ENCODE assay signal across 24 mouse cellular contexts in genomic region chr5:143530715-143531114, GRCm38 (mm10). TPM values are rescaled to one million over a fixed set of nuclear protein-coding genes. Genes with fewer than 3 reads are reported as not detected.
DNase-seq lines count a peak whose midpoint lies in the region; ATAC-seq lines count a peak whose summit lies in the region.
"Had no signal": no experiment of that assay in that cellular context is flagged by ENCODE, and none has a peak within 500 bp of the region (broad histone marks: within the 10 kb centered on the region; RNA-seq: fewer than 3 reads in every experiment).

No protein-coding gene starts in this region.

- H3K9ac ChIP-seq in liver, embryonic 13.5 days = no peak overlapping the region
- H3K9ac ChIP-seq in liver, embryonic 11.5 days (ENCODE audit: low read depth, low read length) = no peak overlapping the region
- H3K9ac ChIP-seq: embryonic facial prominence, embryonic 12.5 days; embryonic facial prominence, embryonic 15.5 days; forebrain, postnatal 0 days; heart, embryonic 13.5 days; hindbrain, embryonic 13.5 days had no signal

- DNase-seq in liver, embryonic 13.5 days = no peak
- DNase-seq in liver, embryonic 11.5 days (ENCODE audit: low spot score) = no peak
- no peak for DNase-seq in gastrocnemius, postnatal 14 days
- no peak for DNase-seq in adrenal gland, adult (ENCODE audit: inconsistent age in 2 of 2, low spot score in 1 of 2)
- DNase-seq in gastrocnemius, postnatal 10 days = no peak
- DNase-seq: adrenal gland, postnatal 10 days; adrenal gland, postnatal 36 days; cerebellum, adult 18-20 months; cerebellum, adult 9-10 months; cerebellum, postnatal 14 days; forebrain, postnatal 0 days; heart, adult 2 months had no signal

- H3K36me3 ChIP-seq in liver, embryonic 13.5 days = no peaks in the 10 kb centered on the region
- no peaks in the 10 kb centered on the region for H3K36me3 ChIP-seq in liver, embryonic 11.5 days (ENCODE audit: control insufficient read depth, insufficient read depth, low read length)
- peaks cover 3% of the 10 kb centered on the region for H3K36me3 ChIP-seq in megakaryocyte, embryonic 14.5 days (replicated peaks; ENCODE audit: low read length)
- H3K36me3 ChIP-seq: embryonic facial prominence, embryonic 12.5 days; embryonic facial prominence, embryonic 15.5 days; heart, embryonic 10.5 days; heart, embryonic 13.5 days; hindbrain, embryonic 10.5 days; hindbrain, embryonic 13.5 days had no signal

- H3K4me1 ChIP-seq in liver, embryonic 13.5 days (replicated peaks) = peaks cover 40% of the 10 kb centered on the region
- H3K4me1 ChIP-seq in liver, embryonic 11.5 days (replicated peaks; ENCODE audit: control insufficient read depth, insufficient read depth, low read length) = peaks cover 11% of the 10 kb centered on the region
- H3K4me1 ChIP-seq in megakaryocyte, embryonic 14.5 days = peaks cover 53% of the 10 kb centered on the region

- no peak overlapping the region for H3K4me2 ChIP-seq in liver, embryonic 13.5 days
- no peak overlapping the region for H3K4me2 ChIP-seq in liver, embryonic 11.5 days
- H3K4me2 ChIP-seq: embryonic facial prominence, embryonic 12.5 days; embryonic facial prominence, embryonic 15.5 days; heart, embryonic 13.5 days; hindbrain, embryonic 13.5 days had no signal

- 35% methylated on average over 7 of the region's 7 CpGs for WGBS in liver, embryonic 13.5 days (ENCODE audit: insufficient replicate concordance)
- whole genome bisulfite sequencing in liver, embryonic 11.5 days = 59% methylated on average over 7 of the region's 7 CpGs

- ATAC-seq in liver, embryonic 13.5 days (ENCODE audit: low read depth) = no peak
- no peak for ATAC-seq in liver, embryonic 11.5 days (replicated peaks; ENCODE audit: low FRiP score)
- peak; percentile 46 for ATAC-seq in common myeloid progenitor, adult 5-6 weeks (replicated peaks; ENCODE audit: low read depth, poor library complexity, severe bottlenecking)
- peak; percentile 51 to 59 for ATAC-seq in hematopoietic stem cell, adult 5-6 weeks (replicated peaks in 1 of 2; ENCODE audit: insufficient read depth in 1 of 2, low FRiP score in 2 of 2, low TSS enrichment in 1 of 2, low read depth in 1 of 2, poor library complexity in 2 of 2, severe bottlenecking in 2 of 2)
- ATAC-seq: activated CD4-positive, CD25-positive, alpha-beta regulatory T cell, adult 4 months; forebrain, embryonic 14.5 days; forebrain, postnatal 0 days; hindbrain, embryonic 16.5 days had no signal

- intact Hi-C loops in gastrocnemius, postnatal 14 days (cut with DNase I; ENCODE audit: low total_unique reads) = no loop called here

- H3K9me3 ChIP-seq in liver, embryonic 13.5 days (replicated peaks) = no peaks in the 10 kb centered on the region
- no peaks in the 10 kb centered on the region for H3K9me3 ChIP-seq in liver, embryonic 11.5 days (ENCODE audit: control insufficient read depth, low read length)
- no peaks in the 10 kb centered on the region for H3K9me3 ChIP-seq in megakaryocyte, embryonic 14.5 days
- H3K9me3 ChIP-seq: embryonic facial prominence, embryonic 12.5 days; embryonic facial prominence, embryonic 15.5 days; heart, embryonic 10.5 days; heart, embryonic 13.5 days; hindbrain, embryonic 10.5 days; hindbrain, embryonic 13.5 days had no signal

- no peak overlapping the region for H3K4me3 ChIP-seq in liver, embryonic 13.5 days (replicated peaks)
- H3K4me3 ChIP-seq in liver, embryonic 11.5 days (ENCODE audit: low read depth, low read length) = no peak overlapping the region
- peak overlapping the region; percentile 1 for H3K4me3 ChIP-seq in megakaryocyte, embryonic 14.5 days (replicated peaks)
- H3K4me3 ChIP-seq: embryonic facial prominence, embryonic 12.5 days; embryonic facial prominence, embryonic 15.5 days; heart, adult 2 months; heart, embryonic 10.5 days; heart, embryonic 13.5 days; hindbrain, embryonic 10.5 days; hindbrain, embryonic 13.5 days had no signal

- peak overlapping the region; percentile 4; the same call in 1 of the 2 replicates for H3K27ac ChIP-seq in liver, embryonic 13.5 days
- H3K27ac ChIP-seq in liver, embryonic 11.5 days (ENCODE audit: low read depth, low read length) = no peak overlapping the region
- H3K27ac ChIP-seq: embryonic facial prominence, embryonic 12.5 days; embryonic facial prominence, embryonic 15.5 days; heart, adult 2 months; heart, embryonic 10.5 days; heart, embryonic 13.5 days; hindbrain, embryonic 10.5 days; hindbrain, embryonic 13.5 days had no signal

- H3K27me3 ChIP-seq in liver, embryonic 13.5 days = no peaks in the 10 kb centered on the region
- no peaks in the 10 kb centered on the region for H3K27me3 ChIP-seq in liver, embryonic 11.5 days (replicated peaks; ENCODE audit: control insufficient read depth, insufficient read depth, low read length)
- H3K27me3 ChIP-seq in megakaryocyte, embryonic 14.5 days (replicated peaks) = no peaks in the 10 kb centered on the region
- H3K27me3 ChIP-seq: embryonic facial prominence, embryonic 12.5 days; embryonic facial prominence, embryonic 15.5 days; heart, embryonic 13.5 days; hindbrain, embryonic 13.5 days had no signal

RNA-seq across cellular contexts. Expression of gene Rac1, which starts 2.9 kb away (rescaled TPM):
- polyA plus RNA-seq in liver, embryonic 13.5 days (2015; fragmentation: Nextera tagmentation; extraction: Ambion mirVana) = 178 and 188 TPM in 2 replicates
- polyA plus RNA-seq in liver, embryonic 11.5 days (2014; fragmentation: Nextera tagmentation; extraction: Ambion mirVana) = 352 and 370 TPM in 2 replicates
- total RNA-seq in common myeloid progenitor, adult 5-6 weeks (2017) = 113 and 129 TPM in 2 replicates
- total RNA-seq in hematopoietic stem cell, adult 5-6 weeks (2017) = 107 and 130 TPM in 2 replicates
- 176 and 178 TPM in 2 replicates for polyA plus RNA-seq in megakaryocyte, embryonic 14.5 days (2012; ENCODE audit: insufficient read depth, low replicate concordance)
- total RNA-seq in gastrocnemius, postnatal 14 days (2021) = 100 to 1,000 TPM; 197 to 208 TPM
- total RNA-seq in gastrocnemius, postnatal 10 days (2021) = 100 to 1,000 TPM; 237 to 250 TPM

Comparison
In these comparisons a context has a peak if more than half of its experiments do, and no peak if none do; other contexts are left out.
1. ATAC-seq: peak in common myeloid progenitor, adult 5-6 weeks (single experiment) and hematopoietic stem cell, adult 5-6 weeks (2 of 2); none in liver, embryonic 13.5 days (single experiment) and liver, embryonic 11.5 days (single experiment).